Mouse (Mus musculus): Measurements from ENCODE around the gene Vmn2r36.
"Not testable (repeated sequence)": the region's sequence is repeated elsewhere in the genome, so short reads cannot be mapped to it uniquely, and the experiment has no call there.

Vmn2r36 gene

DNA sequence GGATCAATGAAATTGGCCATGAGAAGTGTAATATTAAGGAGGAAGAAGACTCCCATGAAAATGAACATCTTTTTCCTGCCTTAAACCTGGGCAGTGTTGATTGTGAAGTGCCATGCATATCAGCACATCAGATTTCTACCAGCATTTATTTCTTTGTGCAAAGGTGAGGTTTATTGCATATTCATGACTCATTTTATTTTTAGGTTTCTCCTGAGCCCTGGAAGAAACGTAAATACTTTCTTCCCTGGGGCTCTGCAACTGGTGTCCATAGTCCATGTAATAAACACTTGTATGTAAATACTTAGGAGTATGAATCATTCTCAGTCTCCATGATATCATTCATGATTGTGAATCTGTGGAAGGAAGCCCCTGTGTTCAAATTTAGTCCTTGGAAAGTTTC lies at the start of gene Vmn2r36:
Gene Vmn2r36, minus strand, starts transcription at position 101 of the 400 bp plus-strand sequence.
- DNase-seq (ENCODE audit: low read depth), result not testable (repeated sequence)

All from 416B (cell line).